Mouse (Mus musculus) heart, embryonic 11.5 days (tissue): ENCODE measurements at regions not wholly inside any gene's neighbourhood (a gene's known extent, or its start where the extent isn't known, plus 50 kb on each side); places are given as distances from the start of the nearest gene placed in this dataset.

Experiments
- ATAC-seq: fragments of 200-750 bp; cut with Nextera tagmentation; replicated peaks from 2 replicates; pipeline ENCODE4 v1.8.0; 2017; ENCODE audit warnings: moderate library complexity; ENCODE audit not compliant: insufficient number of reproducible peaks, low FRiP score, low TSS enrichment
- H3K27ac ChIP-seq: fragments of 300-500 bp; sonication (generic); 2 replicates; pipeline ENCODE4 v1.5.1; 2014; ENCODE audit warnings: mild to moderate bottlenecking, low read depth, low read length
- H3K27me3 ChIP-seq: fragments of 300-500 bp; sonication (generic); 2 replicates; pipeline ENCODE4 v1.6.1; 2014; ENCODE audit warnings: mild to moderate bottlenecking, low read length, mixed read lengths; ENCODE audit not compliant: control insufficient read depth, insufficient read depth
- H3K36me3 ChIP-seq: fragments of 300-500 bp; sonication (generic); 2 replicates; pipeline ENCODE4 v1.6.1; 2014; ENCODE audit warnings: mild to moderate bottlenecking, low read length, moderate library complexity, mixed read lengths; ENCODE audit not compliant: control insufficient read depth, insufficient read depth
- H3K4me1 ChIP-seq: fragments of 300-500 bp; sonication (generic); 2 replicates; pipeline ENCODE4 v1.6.1; 2014; ENCODE audit warnings: low read length; ENCODE audit not compliant: control insufficient read depth, insufficient read depth
- H3K4me2 ChIP-seq: fragments of 300-500 bp; sonication (generic); 2 replicates; pipeline ENCODE4 v1.6.1; 2014; ENCODE audit warnings: mild to moderate bottlenecking, moderate library complexity
- H3K4me3 ChIP-seq: fragments of 300-500 bp; sonication (generic); 2 replicates; pipeline ENCODE4 v1.5.1; 2014; ENCODE audit warnings: low read depth, low read length
- H3K9ac ChIP-seq: fragments of 300-500 bp; sonication (generic); 2 replicates; pipeline ENCODE4 v1.6.1; 2014; ENCODE audit warnings: mild to moderate bottlenecking, low read depth, low read length, moderate library complexity
- H3K9me3 ChIP-seq: fragments of 300-500 bp; sonication (generic); replicated peaks from 2 replicates; pipeline ENCODE4 v1.6.1; 2016; ENCODE audit warnings: low read length; ENCODE audit not compliant: control insufficient read depth
- WGBS: fragments of 180-500 bp; shearing (Covaris S2); extraction: QIAGEN DNeasy Blood & Tissue Kit; methylation state at CpG from one replicate; pipeline ENCODE4 v1.1.7; 2014; ENCODE audit not compliant: insufficient replicate concordance; 5-methylcytosine and 5-hydroxymethylcytosine counted together

DNA sequence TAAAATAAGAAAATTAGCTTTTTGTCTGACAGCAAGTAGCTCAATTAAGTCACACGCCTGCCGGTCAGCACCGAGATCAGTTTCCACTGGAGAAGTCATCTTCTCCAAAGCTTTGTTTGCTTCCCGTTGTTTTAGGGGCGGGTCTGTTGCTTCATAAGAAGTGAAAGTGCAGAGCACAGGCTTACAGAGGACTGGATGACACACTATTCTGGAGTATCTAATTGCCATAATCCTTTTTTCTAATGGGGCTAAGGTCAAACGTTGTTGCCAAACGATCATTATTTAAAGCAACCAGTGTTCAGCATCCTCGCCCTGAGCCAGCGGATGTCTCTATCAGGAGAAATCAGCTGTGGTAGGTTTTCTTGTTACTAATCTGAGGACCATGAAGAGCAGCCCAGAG is 128.5 kb downstream of the Mtx2 start:
- no peak overlapping the region for H3K27ac ChIP-seq

GRCm38 (mm10) chr2:74955281-74956128 is 129.9 kb downstream of the Mtx2 start:
- H3K4me3 ChIP-seq, result no peak overlapping the region
- ATAC-seq, result no peak
- 80% methylated on average over 4 of the region's 4 CpGs for WGBS
- H3K9me3 ChIP-seq, result no peaks in the 10 kb centered on the region
- no peak overlapping the region for H3K4me2 ChIP-seq
- no peak overlapping the region for H3K9ac ChIP-seq
- H3K27ac ChIP-seq, result no peak overlapping the region
- H3K27me3 ChIP-seq, result no peaks in the 10 kb centered on the region
- no peaks in the 10 kb centered on the region for H3K4me1 ChIP-seq
- H3K36me3 ChIP-seq, result no peaks in the 10 kb centered on the region

More for the DNA sequence above, 128.5 kb downstream of the Mtx2 start:
- ATAC-seq, result no peak
- Histone ChIP-seq H3K27me3 (no peaks in the 10 kb centered on the region), H3K4me1 (no peaks in the 10 kb centered on the region), H3K9ac (no peak overlapping the region), H3K4me3 (no peak overlapping the region), H3K36me3 (no peaks in the 10 kb centered on the region), H3K4me2 (no peak overlapping the region), H3K9me3 (no peaks in the 10 kb centered on the region)
- WGBS, result 75% methylated on average over 9 of the region's 9 CpGs

DNA sequence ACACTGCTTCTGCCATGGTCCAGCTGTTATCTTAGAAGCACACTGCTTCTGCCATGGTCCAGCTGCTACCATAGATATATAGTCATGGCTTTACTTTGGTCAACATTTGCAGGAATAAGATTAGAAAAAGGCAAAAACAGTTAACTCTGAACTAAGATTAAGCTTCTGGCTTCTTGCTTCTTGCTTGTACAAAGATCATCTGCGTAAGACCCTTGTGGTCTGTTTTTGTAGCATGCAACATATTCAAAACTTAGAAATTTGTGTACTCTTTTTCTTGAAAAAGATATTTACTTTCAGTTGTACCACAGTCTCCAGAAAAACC is 130.5 kb downstream of the Mtx2 start:
- H3K4me1 ChIP-seq, result no peaks in the 10 kb centered on the region
- H3K4me2 ChIP-seq, result no peak overlapping the region
- H3K9ac ChIP-seq, result no peak overlapping the region
- ATAC-seq, result no peak
- 77% methylated on average over 1 of the region's 1 CpGs for whole genome bisulfite sequencing
- H3K36me3 ChIP-seq, result no peaks in the 10 kb centered on the region
- no peak overlapping the region for H3K4me3 ChIP-seq
- H3K27me3 ChIP-seq, result no peaks in the 10 kb centered on the region
- H3K27ac ChIP-seq, result no peak overlapping the region
- H3K9me3 ChIP-seq, result no peaks in the 10 kb centered on the region

GRCm38 (mm10) chr2:74956556-74956955 is 131.0 kb downstream of the Mtx2 start:
- Histone ChIP-seq H3K27ac (no peak overlapping the region), H3K9ac (no peak overlapping the region), H3K4me2 (no peak overlapping the region), H3K4me3 (no peak overlapping the region), H3K36me3 (no peaks in the 10 kb centered on the region), H3K9me3 (no peaks in the 10 kb centered on the region), H3K27me3 (no peaks in the 10 kb centered on the region), H3K4me1 (no peaks in the 10 kb centered on the region)
- WGBS, result 83% methylated on average over 2 of the region's 2 CpGs
- no peak for ATAC-seq

GRCm38 (mm10) chr2:74959936-74960335 is 134.3 kb downstream of the Mtx2 start:
- WGBS, result 50% methylated on average over 5 of the region's 5 CpGs
- no peaks in the 10 kb centered on the region for H3K36me3 ChIP-seq
- no peak overlapping the region for H3K27ac ChIP-seq
- H3K4me3 ChIP-seq, result no peak overlapping the region
- no peak for ATAC-seq
- H3K27me3 ChIP-seq, result 0 out of 2 replicates have a peak, but pooled peaks cover 2% of the 10 kb centered on the region
- no peaks in the 10 kb centered on the region for H3K4me1 ChIP-seq
- no peaks in the 10 kb centered on the region for H3K9me3 ChIP-seq
- H3K4me2 ChIP-seq, result no peak overlapping the region
- H3K9ac ChIP-seq, result no peak overlapping the region

- H3K27ac ChIP-seq, result no peak overlapping the region
- no peaks in the 10 kb centered on the region for H3K9me3 ChIP-seq
- H3K27me3 ChIP-seq, result 0 out of 2 replicates have a peak, but pooled peaks cover 2% of the 10 kb centered on the region
- H3K9ac ChIP-seq, result no peak overlapping the region
- no peak for ATAC-seq
- WGBS, result 81% methylated on average over 6 of the region's 6 CpGs
- no peak overlapping the region for H3K4me2 ChIP-seq
- peaks cover 7% of the 10 kb centered on the region; the same call in 1 of the 2 replicates for H3K4me1 ChIP-seq
- no peak overlapping the region for H3K4me3 ChIP-seq
- H3K36me3 ChIP-seq, result no peaks in the 10 kb centered on the region
Measured at GRCm38 (mm10) chr2:74962416-74962815, 136.8 kb downstream of the Mtx2 start.

GRCm38 (mm10) chr2:74964360-74964759 is 138.8 kb downstream of the Mtx2 start:
- peaks cover 7% of the 10 kb centered on the region; the same call in 1 of the 2 replicates for H3K4me1 ChIP-seq
- WGBS, result 2% methylated on average over 6 of the region's 6 CpGs
- no peaks in the 10 kb centered on the region for H3K36me3 ChIP-seq
- H3K4me3 ChIP-seq, result no peak overlapping the region
- H3K9me3 ChIP-seq, result no peaks in the 10 kb centered on the region
- no peak overlapping the region for H3K4me2 ChIP-seq
- 0 out of 2 replicates have a peak, but pooled peaks cover 2% of the 10 kb centered on the region for H3K27me3 ChIP-seq
- H3K27ac ChIP-seq, result no peak overlapping the region
- no peak for ATAC-seq
- no peak overlapping the region for H3K9ac ChIP-seq

- Histone ChIP-seq H3K4me2 (peak overlapping the region; percentile 43; the same call in 1 of the 2 replicates), H3K4me1 (peaks cover 7% of the 10 kb centered on the region; the same call in 1 of the 2 replicates), H3K27ac (no peak overlapping the region), H3K9ac (no peak overlapping the region), H3K4me3 (no peak overlapping the region), H3K9me3 (no peaks in the 10 kb centered on the region), H3K36me3 (no peaks in the 10 kb centered on the region), H3K27me3 (0 out of 2 replicates have a peak, but pooled peaks cover 2% of the 10 kb centered on the region)
- ATAC-seq, result no peak
- 27% methylated on average over 3 of the region's 3 CpGs for WGBS
Measured at GRCm38 (mm10) chr2:74964980-74965379, 139.4 kb downstream of the Mtx2 start.
